ENCODE assay signal across 23 mouse cellular contexts in genomic region chr1:193047616-193048015, GRCm38 (mm10). TPM values are rescaled to one million over a fixed set of nuclear protein-coding genes. Genes with fewer than 3 reads are reported as not detected.
DNase-seq lines count a peak whose midpoint lies in the region; TF ChIP-seq lines count a peak whose summit lies in the region.
"Had no signal": no experiment of that assay in that cellular context is flagged by ENCODE, and none has a peak within 500 bp of the region (broad histone marks: within the 10 kb centered on the region; RNA-seq: fewer than 3 reads in every experiment).

No protein-coding gene starts in this region.

- no peaks in the 10 kb centered on the region for H3K27me3 ChIP-seq in testis, adult 2 months (ENCODE audit: control insufficient read depth, insufficient read depth, low read length)
- H3K27me3 ChIP-seq: forebrain, embryonic 13.5 days; heart, embryonic 12.5 days; heart, embryonic 15.5 days; hindbrain, embryonic 13.5 days had no signal

- TF ChIP-seq CTCF in testis, adult 2 months (IDR thresholded peaks at IDR 0.05; ENCODE audit: control insufficient read depth, insufficient read depth, insufficient replicate concordance, low read depth, low read length), result no peak

- H3K4me1 ChIP-seq in testis, adult 2 months (ENCODE audit: control insufficient read depth, insufficient read depth, low read length), result no peaks in the 10 kb centered on the region
- H3K4me1 ChIP-seq: forebrain, embryonic 13.5 days; heart, embryonic 12.5 days; heart, embryonic 15.5 days; hindbrain, embryonic 10.5 days; hindbrain, embryonic 13.5 days had no signal

- TF ChIP-seq POLR2A in testis, adult 2 months (IDR thresholded peaks at IDR 0.05; ENCODE audit: control insufficient read depth, low read depth, low read length), result no peak

- H3K4me3 ChIP-seq in testis, adult 2 months (ENCODE audit: control insufficient read depth, low read depth, low read length), result peak overlapping the region; percentile 1; the same call in 1 of the 2 replicates
- H3K4me3 ChIP-seq: forebrain, embryonic 10.5 days; forebrain, embryonic 13.5 days; gastrocnemius, adult 2 months; heart, embryonic 12.5 days; heart, embryonic 15.5 days; hindbrain, embryonic 10.5 days; hindbrain, embryonic 13.5 days had no signal

- H3K27ac ChIP-seq in testis, adult 2 months (ENCODE audit: control insufficient read depth, insufficient read depth, low read depth, low read length), result no peak overlapping the region
- H3K27ac ChIP-seq: forebrain, embryonic 10.5 days; forebrain, embryonic 13.5 days; gastrocnemius, adult 2 months; heart, embryonic 15.5 days; hindbrain, embryonic 10.5 days; hindbrain, embryonic 13.5 days had no signal

- H3K36me3 ChIP-seq in testis, adult 2 months (ENCODE audit: control insufficient read depth, insufficient read depth, low read length), result no peaks in the 10 kb centered on the region
- H3K36me3 ChIP-seq: forebrain, embryonic 10.5 days; heart, embryonic 12.5 days; heart, embryonic 15.5 days; hindbrain, embryonic 10.5 days; hindbrain, embryonic 13.5 days had no signal

- DNase-seq in layer of hippocampus, adult 9-11 months, result peak; percentile 17
- DNase-seq in layer of hippocampus, adult 9-10 months (ENCODE audit: low spot score), result no peak
- no peak for DNase-seq in testis, postnatal 14 days (ENCODE audit: low spot score)
- DNase-seq in telencephalon, adult 2 months (ENCODE audit: low read depth, low spot score), result peak; percentile 76
- no peak for DNase-seq in gastrocnemius, postnatal 4 days (ENCODE audit: low spot score in 2 of 2)
- DNase-seq: adrenal gland, adult 2 months; adrenal gland, postnatal 14 days; cerebellum, adult 18-20 months; cerebellum, adult 9-10 months; cerebellum, postnatal 14 days; gastrocnemius, adult 2 months; gastrocnemius, postnatal 14 days; heart, adult 18-20 months; heart, postnatal 10 days; heart, postnatal 36 days had no signal

RNA-seq across cellular contexts. Expression of gene Syt14, which starts 12.0 kb away (rescaled TPM):
- polyA plus RNA-seq in testis, adult 2 months (2012; rRNA removed), result 0.60 and 0.86 TPM in 2 replicates
- 1 to 10 TPM; 1.4 to 1.5 TPM for total RNA-seq in gastrocnemius, postnatal 4 days (2021)
- polyA plus RNA-seq: C2C12 had no signal

Comparison
In these comparisons a context has a peak if more than half of its experiments do, and no peak if none do; other contexts are left out.
1. DNase-seq: peak in layer of hippocampus, adult 9-11 months (single experiment) and telencephalon, adult 2 months (single experiment); none in layer of hippocampus, adult 9-10 months (single experiment), testis, postnatal 14 days (single experiment) and gastrocnemius, postnatal 4 days (0 of 2).